Mouse (Mus musculus) lung, embryonic 14.5 days (tissue): Measurements from ENCODE around the gene Tspan9. TPM values are rescaled to one million over a fixed set of nuclear protein-coding genes. Genes with fewer than 3 reads are reported as not detected.

Experiments used
- ATAC-seq: fragments of 200-750 bp; cut with Nextera tagmentation; 2 replicates; pipeline ENCODE4 v1.8.0; 2017; ENCODE audit warnings: mild to moderate bottlenecking, moderate TSS enrichment, moderate library complexity; ENCODE audit not compliant: insufficient read depth
- DNase-seq: peaks from one replicate; pipeline ENCODE4 v3.0.0-alpha.2; 2015
- H3K27ac ChIP-seq: fragments of 300-500 bp; sonication (generic); 2 replicates; pipeline ENCODE4 v1.5.1; 2014; ENCODE audit warnings: low read depth, mild to moderate bottlenecking, moderate library complexity
- H3K27me3 ChIP-seq: fragments of 300-500 bp; sonication (generic); 2 replicates; pipeline ENCODE4 v1.6.1; 2014; ENCODE audit warnings: low read length, control low read depth; ENCODE audit not compliant: insufficient read depth
- H3K36me3 ChIP-seq: fragments of 300-500 bp; sonication (generic); 2 replicates; pipeline ENCODE4 v1.6.1; 2014; ENCODE audit warnings: control low read depth; ENCODE audit not compliant: insufficient read depth
- H3K4me1 ChIP-seq: fragments of 300-500 bp; sonication (generic); 2 replicates; pipeline ENCODE4 v1.6.1; 2014; ENCODE audit warnings: antibody characterized with exemption, control low read depth; ENCODE audit not compliant: insufficient read depth
- H3K4me2 ChIP-seq: fragments of 300-500 bp; sonication (generic); 2 replicates; pipeline ENCODE4 v1.6.1; 2014; ENCODE audit warnings: mild to moderate bottlenecking
- H3K4me3 ChIP-seq: fragments of 300-500 bp; sonication (generic); 2 replicates; pipeline ENCODE4 v1.5.1; 2014; ENCODE audit warnings: low read depth, low read length
- H3K9ac ChIP-seq: fragments of 300-500 bp; sonication (generic); 2 replicates; pipeline ENCODE4 v1.6.1; 2014
- H3K9me3 ChIP-seq: fragments of 300-500 bp; sonication (generic); 2 replicates; pipeline ENCODE4 v1.6.1; 2016; ENCODE audit warnings: low read depth, low read length, control low read depth
- CTCF ChIP-seq: IDR thresholded peaks from 2 replicates; pipeline ENCODE4 v1.5.1; 2016; ENCODE audit warnings: antibody characterized with exemption, low read depth
- WGBS: fragments of 180-500 bp; shearing (Covaris S2); extraction: QIAGEN DNeasy Blood & Tissue Kit; methylation state at CpG from one replicate; pipeline ENCODE4 v1.1.7; 2014; 5-methylcytosine and 5-hydroxymethylcytosine counted together
- polyA plus RNA-seq: library from polyadenylated mRNA; unstranded; fragments of >200 nt; fragmentation: Nextera tagmentation; extraction: Ambion mirVana; gene quantifications from 2 replicates; pipeline ENCODE4 v1.2.1, GENCODE M21; 2014

Tspan9 gene
- polyA plus RNA-seq, 1 experiment from 2014 or later = 118 TPM

- H3K27me3 ChIP-seq = no peaks in the 10 kb centered on the region
- no peak overlapping the region for H3K4me2 ChIP-seq
- no peaks in the 10 kb centered on the region for H3K9me3 ChIP-seq
- peaks cover 12% of the 10 kb centered on the region; the same call in 1 of the 2 replicates for H3K4me1 ChIP-seq
- H3K4me3 ChIP-seq = no peak overlapping the region
- peak overlapping the region; percentile 85 for H3K27ac ChIP-seq
- H3K36me3 ChIP-seq = no peaks in the 10 kb centered on the region
- ATAC-seq (peak; percentile 94), DNase-seq (peak; percentile 93)
- no peak overlapping the region for H3K9ac ChIP-seq
- 43% methylated on average over 11 of the region's 11 CpGs for WGBS
- no peak for TF ChIP-seq CTCF
Measured at GRCm38 (mm10) chr6:127989624-127990212, 153.7 kb downstream of the Tspan9 start.

- Histone ChIP-seq H3K4me3 (no peak overlapping the region), H3K4me1 (peaks cover 12% of the 10 kb centered on the region; the same call in 1 of the 2 replicates), H3K36me3 (no peaks in the 10 kb centered on the region), H3K27ac (peak overlapping the region; percentile 85), H3K9me3 (no peaks in the 10 kb centered on the region), H3K4me2 (no peak overlapping the region), H3K9ac (no peak overlapping the region), H3K27me3 (no peaks in the 10 kb centered on the region)
- WGBS = 77% methylated on average over 12 of the region's 12 CpGs
- ATAC-seq = no peak
- no peak for TF ChIP-seq CTCF
- no peak for DNase-seq
Measured at GRCm38 (mm10) chr6:127988944-127989494, 154.4 kb downstream of the Tspan9 start.

GRCm38 (mm10) chr6:127987374-127987773 lies 156.0 kb downstream of the Tspan9 start:
- Histone ChIP-seq H3K36me3 (no peaks in the 10 kb centered on the region), H3K4me1 (peaks cover 12% of the 10 kb centered on the region; the same call in 1 of the 2 replicates), H3K9me3 (no peaks in the 10 kb centered on the region), H3K27me3 (no peaks in the 10 kb centered on the region), H3K27ac (no peak overlapping the region), H3K9ac (no peak overlapping the region), H3K4me2 (no peak overlapping the region), H3K4me3 (no peak overlapping the region)
- 91% methylated on average over 14 of the region's 14 CpGs for WGBS
- ATAC-seq (no peak), DNase-seq (no peak)
- no peak for TF ChIP-seq CTCF

- no peak overlapping the region for H3K4me2 ChIP-seq
- H3K27ac ChIP-seq = no peak overlapping the region
- 42% methylated on average over 9 of the region's 9 CpGs for WGBS
- TF ChIP-seq CTCF = no peak
- no peak overlapping the region for H3K4me3 ChIP-seq
- no peaks in the 10 kb centered on the region for H3K27me3 ChIP-seq
- no peak overlapping the region for H3K9ac ChIP-seq
- no peak for ATAC-seq
- H3K9me3 ChIP-seq = no peaks in the 10 kb centered on the region
- no peak for DNase-seq
- H3K36me3 ChIP-seq = no peaks in the 10 kb centered on the region
- peaks cover 15% of the 10 kb centered on the region; the same call in 1 of the 2 replicates for H3K4me1 ChIP-seq
Measured at GRCm38 (mm10) chr6:127986357-127986756, 157.0 kb downstream of the Tspan9 start.

GRCm38 (mm10) chr6:127981176-127981575 lies 162.2 kb downstream of the Tspan9 start:
- H3K27me3 ChIP-seq = no peaks in the 10 kb centered on the region
- H3K9ac ChIP-seq = no peak overlapping the region; the same call in 1 of the 2 replicates
- H3K4me2 ChIP-seq = no peak overlapping the region
- no peaks in the 10 kb centered on the region for H3K36me3 ChIP-seq
- DNase-seq (peak; percentile 45), ATAC-seq (0 out of 2 replicates have a peak, but pooled peaks have one; percentile 13)
- H3K4me3 ChIP-seq = no peak overlapping the region
- peak overlapping the region; percentile 54; the same call in 1 of the 2 replicates for H3K27ac ChIP-seq
- H3K9me3 ChIP-seq = no peaks in the 10 kb centered on the region
- peaks cover 9% of the 10 kb centered on the region; the same call in 1 of the 2 replicates for H3K4me1 ChIP-seq
- 40% methylated on average over 8 of the region's 8 CpGs for WGBS
- TF ChIP-seq CTCF = no peak

- no peak for TF ChIP-seq CTCF
- ATAC-seq = no peak
- no peak overlapping the region for H3K4me2 ChIP-seq
- H3K4me1 ChIP-seq = peaks cover 9% of the 10 kb centered on the region; the same call in 1 of the 2 replicates
- no peak overlapping the region for H3K9ac ChIP-seq
- peak overlapping the region; percentile 54; the same call in 1 of the 2 replicates for H3K27ac ChIP-seq
- H3K27me3 ChIP-seq = no peaks in the 10 kb centered on the region
- H3K9me3 ChIP-seq = no peaks in the 10 kb centered on the region
- H3K36me3 ChIP-seq = no peaks in the 10 kb centered on the region
- H3K4me3 ChIP-seq = no peak overlapping the region
- 56% methylated on average over 11 of the region's 11 CpGs for WGBS
- no peak for DNase-seq
Measured at GRCm38 (mm10) chr6:127980381-127981045, 162.9 kb downstream of the Tspan9 start.

- WGBS = 94% methylated on average over 5 of the region's 5 CpGs
- H3K9ac ChIP-seq = no peak overlapping the region
Measured at GRCm38 (mm10) chr6:127979831-127980230, 163.6 kb downstream of the Tspan9 start.

More at GRCm38 (mm10) chr6:127979831-127980230, 163.6 kb downstream of the Tspan9 start:
- Histone ChIP-seq H3K36me3 (no peaks in the 10 kb centered on the region), H3K27ac (no peak overlapping the region), H3K4me2 (no peak overlapping the region), H3K4me1 (peaks cover 10% of the 10 kb centered on the region; the same call in 1 of the 2 replicates), H3K4me3 (no peak overlapping the region), H3K27me3 (no peaks in the 10 kb centered on the region), H3K9me3 (no peaks in the 10 kb centered on the region)
- DNase-seq (no peak), ATAC-seq (no peak)
- TF ChIP-seq CTCF = no peak
